Mouse (Mus musculus): ENCODE results near the gene H6pd. TPM values are rescaled to one million over a fixed set of nuclear protein-coding genes. Genes with fewer than 3 reads are reported as not detected.

H6pd gene
- total RNA-seq, 1 experiment from 2014 or later: 18.6 TPM

DNA sequence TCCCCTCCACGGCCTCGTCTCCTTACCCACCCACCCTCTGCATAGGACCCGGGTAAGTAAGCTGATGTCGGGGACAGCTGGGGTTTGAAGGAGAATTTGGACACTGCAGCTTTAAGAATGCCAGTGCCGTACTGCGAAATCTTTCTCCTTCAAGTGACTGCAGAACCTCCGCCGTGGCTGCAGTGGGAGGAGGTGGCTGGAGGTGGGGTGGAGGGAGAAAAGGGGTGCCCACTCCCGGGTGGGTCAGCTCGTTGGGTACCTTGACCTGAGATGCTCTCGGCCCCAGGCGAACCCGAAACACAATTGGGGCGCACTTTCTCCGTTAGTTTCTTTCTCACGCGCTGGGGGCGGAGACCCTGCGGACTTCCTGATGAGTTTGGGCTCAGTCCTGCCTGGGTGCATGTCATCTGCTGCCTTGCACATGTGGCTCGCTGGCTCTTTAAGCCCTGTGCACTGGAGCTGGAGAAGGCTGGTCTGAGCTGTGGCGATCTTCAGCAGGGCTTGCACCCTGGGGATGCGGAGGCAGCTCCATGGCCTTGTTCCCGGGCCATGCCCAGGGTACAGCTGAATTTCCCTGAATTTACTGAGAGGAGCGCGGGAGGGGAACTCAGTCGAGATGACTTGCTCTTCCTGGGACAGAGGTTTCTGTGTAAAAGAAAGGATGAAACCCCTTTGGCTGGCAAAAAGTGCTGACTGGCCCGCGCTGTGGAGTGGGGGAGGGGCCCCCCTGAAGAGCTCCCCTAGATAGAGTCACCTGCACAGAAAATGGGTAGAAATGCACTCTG is 21.8 kb upstream of the H6pd start:
- no peak for ATAC-seq (ENCODE audit: extremely low read depth, insufficient number of reproducible peaks, low FRiP score, poor library complexity, severe bottlenecking)

DNA sequence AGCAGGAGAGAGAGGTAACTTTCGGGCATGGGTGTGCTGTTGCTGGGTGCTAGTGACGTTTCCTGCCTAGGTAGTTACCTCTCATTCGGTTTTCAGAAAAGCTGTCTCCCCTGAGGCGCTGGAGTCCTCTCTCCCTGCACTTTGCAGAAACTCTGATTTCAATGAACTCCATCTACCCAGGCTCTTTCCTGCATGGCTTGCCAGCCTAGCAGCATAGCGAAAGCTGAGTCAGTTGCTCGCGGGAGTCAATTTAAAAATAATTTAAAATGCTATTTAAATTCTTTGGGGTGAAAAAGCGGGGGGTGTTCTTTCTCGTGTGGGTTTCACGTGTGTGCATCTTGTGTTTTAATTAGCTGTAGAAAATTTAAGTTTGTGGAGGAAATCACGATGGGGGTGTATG is 21.1 kb upstream of the H6pd start:
- no peak for ATAC-seq (ENCODE audit: extremely low read depth, insufficient number of reproducible peaks, low FRiP score, poor library complexity, severe bottlenecking)

DNA sequence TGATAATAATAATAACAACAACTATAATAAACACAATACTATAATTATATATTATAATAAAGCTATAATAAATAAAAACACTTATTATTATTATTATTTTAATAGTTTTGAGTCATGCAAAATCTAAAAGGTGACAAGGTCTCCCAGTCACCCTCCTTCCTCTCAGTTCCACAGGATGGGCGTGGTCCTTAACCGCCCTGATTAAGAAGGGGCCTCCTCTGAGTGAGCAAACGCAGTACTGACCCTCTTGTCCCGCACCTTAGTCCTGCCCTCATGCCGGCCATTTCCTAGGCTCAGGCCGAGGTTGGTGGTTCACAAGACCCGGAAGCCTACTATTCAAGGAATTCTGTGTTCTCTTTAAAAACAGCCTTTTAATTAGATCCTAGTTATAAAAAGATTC is 14.7 kb upstream of the H6pd start:
- no peak for ATAC-seq (ENCODE audit: extremely low read depth, insufficient number of reproducible peaks, low FRiP score, poor library complexity, severe bottlenecking)

DNA sequence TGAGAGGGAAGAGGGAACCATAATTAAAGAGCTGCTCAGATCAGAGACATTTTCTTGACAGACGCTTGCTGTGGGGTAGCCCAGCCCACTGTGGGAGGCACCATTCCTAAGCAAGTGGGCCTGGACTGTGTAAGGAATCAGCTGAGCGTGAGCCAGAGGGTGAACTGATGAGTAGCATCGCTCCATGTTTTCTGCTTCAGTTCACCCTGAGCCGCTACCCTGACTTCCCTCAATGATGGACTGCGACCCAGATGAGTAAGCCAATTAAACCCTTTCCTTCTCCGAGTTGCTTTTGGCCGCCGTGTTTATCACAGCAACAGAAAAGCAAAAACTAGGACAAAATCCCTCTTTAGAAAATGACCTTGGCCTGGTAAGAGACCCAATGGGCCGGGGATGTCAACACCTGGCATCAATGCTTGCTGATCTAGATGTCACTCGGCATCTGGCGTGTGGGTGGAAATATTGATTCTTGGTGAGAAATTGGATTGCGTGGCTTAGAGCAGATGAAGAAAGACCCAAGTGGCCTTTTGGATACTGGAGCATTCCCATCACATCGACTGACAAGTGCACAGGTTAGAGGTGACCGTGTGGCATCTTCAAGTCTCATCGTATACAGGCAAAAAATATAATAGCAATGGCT is 11.0 kb upstream of the H6pd start:
- no peak for ATAC-seq (ENCODE audit: extremely low read depth, insufficient number of reproducible peaks, low FRiP score, poor library complexity, severe bottlenecking)

DNA sequence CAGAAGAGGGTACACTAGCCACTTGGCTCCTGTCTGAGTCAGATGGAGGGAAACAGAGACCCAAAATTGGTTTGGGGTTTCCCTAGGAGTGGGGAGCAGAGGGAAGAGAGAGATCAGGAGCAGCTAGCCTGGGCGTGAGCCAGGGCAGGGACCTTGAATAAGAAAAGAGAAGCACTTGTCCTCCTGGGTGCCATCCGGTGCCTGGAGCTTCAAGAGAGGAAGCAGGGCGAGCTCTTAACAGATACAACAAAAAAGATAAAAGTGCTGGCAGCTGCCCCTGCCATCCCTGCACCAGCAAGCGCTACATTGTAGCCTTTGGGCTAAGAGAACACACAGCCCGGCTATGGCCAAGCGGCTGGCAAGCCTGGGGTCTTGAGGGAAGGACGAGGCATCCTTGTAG is 6.6 kb upstream of the H6pd start:
- no peak for ATAC-seq (ENCODE audit: extremely low read depth, insufficient number of reproducible peaks, low FRiP score, poor library complexity, severe bottlenecking)

DNA sequence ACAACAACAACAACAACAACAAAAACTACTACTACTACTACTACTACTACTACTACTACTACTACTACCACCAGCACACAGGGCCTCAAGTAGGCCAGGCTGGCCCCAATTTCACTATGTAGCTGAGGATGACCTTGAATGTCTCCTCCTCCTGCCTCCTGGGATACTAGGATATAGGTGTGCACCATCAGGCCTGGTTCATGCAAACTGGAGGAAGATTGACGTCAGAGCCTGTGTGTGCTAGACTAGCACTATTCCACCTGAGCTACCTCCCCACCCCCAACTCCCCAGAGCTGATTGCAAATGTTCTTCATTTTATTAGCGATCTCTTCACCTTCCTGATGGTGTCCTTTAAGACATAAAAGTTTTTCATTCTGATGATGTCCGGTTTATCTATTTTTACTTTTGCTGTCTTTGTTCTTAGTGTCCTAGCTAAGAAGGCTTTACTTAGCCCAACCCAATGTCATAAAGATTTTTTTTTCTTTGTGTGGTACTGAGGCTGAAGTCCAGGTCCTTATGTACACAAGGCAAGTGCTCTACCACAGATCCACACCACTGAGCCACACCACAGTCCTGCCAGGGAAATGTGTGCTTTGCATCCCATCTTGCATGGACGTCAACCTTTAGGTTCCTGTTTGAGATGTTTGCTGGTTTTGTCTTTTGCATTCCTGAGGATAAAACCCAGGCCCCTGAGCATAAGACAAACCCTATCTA is 5.7 kb upstream of the H6pd start:
- no peak for ATAC-seq (ENCODE audit: extremely low read depth, insufficient number of reproducible peaks, low FRiP score, poor library complexity, severe bottlenecking)

DNA sequence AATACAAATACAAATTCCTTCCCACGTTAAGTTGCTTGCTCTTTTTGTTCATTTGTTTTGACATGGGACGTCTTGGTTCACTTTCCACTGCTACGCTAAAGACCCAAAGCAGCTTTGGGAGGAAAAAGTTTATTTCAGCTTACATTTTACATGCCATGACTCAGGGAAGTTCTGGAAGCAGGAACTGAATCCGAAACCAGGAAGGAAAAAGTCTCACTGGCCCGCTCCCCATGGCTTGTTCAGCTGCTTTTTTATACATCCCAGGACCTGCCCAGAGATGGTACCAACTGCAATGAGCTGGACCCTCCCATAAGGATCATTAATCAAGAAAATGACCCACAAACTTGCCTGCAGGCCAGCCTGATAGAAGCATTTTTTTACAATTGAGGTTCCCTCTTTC is 5.0 kb upstream of the H6pd start:
- no peak for ATAC-seq (ENCODE audit: extremely low read depth, insufficient number of reproducible peaks, low FRiP score, poor library complexity, severe bottlenecking)

DNA sequence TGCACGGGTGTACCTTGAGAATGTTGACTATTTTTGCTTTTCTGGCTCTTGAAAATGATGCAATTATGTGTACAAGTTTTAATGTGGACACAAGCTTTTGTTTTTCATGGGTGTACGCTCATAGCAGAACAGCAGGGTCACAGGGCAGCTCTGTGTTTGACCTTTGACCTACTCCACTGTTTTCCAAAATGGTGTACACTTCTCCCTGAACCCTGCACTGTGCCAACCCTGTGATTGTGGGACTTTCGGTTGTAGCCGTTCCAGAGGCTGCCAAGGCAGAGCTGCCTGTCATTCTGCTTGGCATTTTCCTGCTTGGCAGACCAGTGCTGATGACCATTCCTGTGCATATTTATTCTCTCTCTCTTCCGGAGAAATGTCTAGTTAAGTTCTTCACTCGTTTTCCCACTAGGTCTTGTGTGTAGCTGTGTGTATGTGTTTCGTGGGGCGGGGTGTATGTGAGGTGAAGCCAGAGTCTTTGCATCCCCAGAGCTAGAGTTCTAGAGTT is 4.4 kb upstream of the H6pd start:
- ATAC-seq (ENCODE audit: extremely low read depth, insufficient number of reproducible peaks, low FRiP score, poor library complexity, severe bottlenecking): no peak

DNA sequence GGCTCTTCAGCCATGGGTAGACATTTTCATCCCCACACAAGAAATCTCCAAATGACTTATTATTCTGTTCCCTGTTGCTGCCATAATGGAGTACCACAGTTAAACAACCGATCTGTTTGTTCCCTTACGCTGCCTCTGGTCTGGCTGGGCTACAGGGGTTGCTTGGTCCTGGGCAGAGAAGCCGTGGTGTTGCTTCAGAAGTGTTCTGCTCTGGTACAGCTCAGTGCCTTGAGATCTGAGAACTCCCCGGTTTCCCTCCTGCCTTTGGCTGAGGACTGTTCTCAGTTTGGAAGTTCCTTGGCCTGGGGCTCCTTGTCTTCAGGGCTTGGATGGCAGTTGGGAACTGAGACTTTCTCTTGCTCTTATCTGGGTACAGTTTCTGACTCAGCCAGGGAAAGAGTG is 3.5 kb upstream of the H6pd start:
- no peak for ATAC-seq (ENCODE audit: extremely low read depth, insufficient number of reproducible peaks, low FRiP score, poor library complexity, severe bottlenecking)

DNA sequence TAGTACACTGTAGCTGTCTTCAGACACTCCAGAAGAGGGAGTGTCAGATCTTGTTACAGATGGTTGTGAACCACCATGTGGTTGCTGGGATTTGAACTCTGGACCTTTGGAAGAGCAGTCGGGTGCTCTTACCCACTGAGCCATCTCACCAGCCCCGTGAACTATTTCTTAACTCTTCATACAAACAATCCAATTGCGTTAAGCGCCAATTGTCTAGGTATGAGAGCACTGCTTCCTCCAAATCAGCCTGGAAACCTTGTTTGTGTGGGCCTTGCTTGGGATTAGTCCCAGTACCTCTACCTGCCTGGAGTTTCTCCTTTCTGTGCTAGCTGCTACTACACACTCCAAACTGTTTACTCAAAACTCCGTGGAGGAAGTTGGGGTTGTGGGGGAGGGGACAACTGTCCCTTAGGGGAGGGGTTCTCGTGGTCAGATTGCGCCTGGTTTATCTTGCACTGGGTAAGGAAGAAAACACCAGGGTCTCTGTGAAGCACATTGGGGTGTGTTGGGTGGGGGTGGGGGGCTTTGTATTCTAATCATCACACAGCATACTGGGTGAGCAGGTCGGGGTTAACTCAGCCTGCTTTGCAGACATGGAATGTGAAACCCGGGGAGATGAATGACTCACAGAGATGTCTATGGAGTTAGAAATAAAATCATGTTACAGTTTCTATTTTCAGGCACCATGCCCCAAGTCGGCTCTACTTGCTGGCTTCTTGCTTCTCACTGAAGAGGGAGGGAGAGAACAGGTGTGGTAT is 2.9 kb upstream of the H6pd start:
- ATAC-seq (ENCODE audit: extremely low read depth, insufficient number of reproducible peaks, low FRiP score, poor library complexity, severe bottlenecking): no peak

DNA sequence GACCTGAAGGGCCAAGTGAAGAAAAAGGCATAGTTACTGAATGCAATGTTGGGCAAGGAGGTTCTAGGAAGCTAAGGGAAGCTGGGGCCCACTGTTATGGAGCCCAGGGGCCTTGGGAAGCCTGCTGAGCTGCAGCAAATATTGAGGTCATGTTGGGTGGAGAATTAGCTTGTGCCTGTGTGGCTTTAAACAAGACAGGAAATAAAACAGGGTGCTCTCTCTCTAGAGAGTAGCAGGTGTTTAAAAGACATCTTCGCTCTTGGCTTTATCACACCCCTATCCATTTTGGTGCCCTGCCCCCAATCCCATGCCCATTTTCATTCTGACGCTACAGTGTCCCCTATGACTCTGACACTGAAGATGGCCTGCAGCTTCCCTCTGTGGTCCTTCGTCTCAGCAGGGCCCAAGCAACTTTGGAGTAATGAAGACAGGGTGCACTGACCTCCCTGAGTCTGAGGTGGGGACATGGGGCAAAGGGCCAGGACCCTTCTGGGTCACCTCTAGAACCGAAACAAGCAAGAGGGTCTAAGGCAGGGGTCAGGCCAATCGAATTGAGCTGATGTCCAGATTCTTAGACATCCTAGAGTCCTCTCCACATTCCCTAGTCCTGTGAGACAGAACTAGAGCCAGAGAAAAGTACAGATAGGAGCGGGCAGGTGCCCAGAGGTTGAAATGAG is 1.4 kb upstream of the H6pd start:
- no peak for ATAC-seq (ENCODE audit: extremely low read depth, insufficient number of reproducible peaks, low FRiP score, poor library complexity, severe bottlenecking)

DNA sequence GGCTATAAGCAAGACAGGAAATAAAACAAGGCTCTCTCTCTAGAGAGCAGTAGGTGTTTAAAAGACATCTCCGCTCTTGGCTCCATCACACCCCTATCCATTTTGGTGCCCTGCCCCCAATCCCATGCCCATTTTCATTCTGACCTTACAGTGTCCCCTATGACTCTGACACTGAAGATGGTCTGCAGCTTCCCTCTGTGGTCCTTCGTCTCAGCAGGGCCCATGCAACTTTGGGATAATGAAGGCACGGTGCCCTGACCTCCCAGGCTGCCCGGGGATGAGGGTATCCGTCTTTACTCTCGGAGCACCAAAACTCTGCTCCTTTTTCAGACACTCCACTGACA is 736 bp upstream of the H6pd start:
- ATAC-seq (ENCODE audit: extremely low read depth, insufficient number of reproducible peaks, low FRiP score, poor library complexity, severe bottlenecking): no peak

DNA sequence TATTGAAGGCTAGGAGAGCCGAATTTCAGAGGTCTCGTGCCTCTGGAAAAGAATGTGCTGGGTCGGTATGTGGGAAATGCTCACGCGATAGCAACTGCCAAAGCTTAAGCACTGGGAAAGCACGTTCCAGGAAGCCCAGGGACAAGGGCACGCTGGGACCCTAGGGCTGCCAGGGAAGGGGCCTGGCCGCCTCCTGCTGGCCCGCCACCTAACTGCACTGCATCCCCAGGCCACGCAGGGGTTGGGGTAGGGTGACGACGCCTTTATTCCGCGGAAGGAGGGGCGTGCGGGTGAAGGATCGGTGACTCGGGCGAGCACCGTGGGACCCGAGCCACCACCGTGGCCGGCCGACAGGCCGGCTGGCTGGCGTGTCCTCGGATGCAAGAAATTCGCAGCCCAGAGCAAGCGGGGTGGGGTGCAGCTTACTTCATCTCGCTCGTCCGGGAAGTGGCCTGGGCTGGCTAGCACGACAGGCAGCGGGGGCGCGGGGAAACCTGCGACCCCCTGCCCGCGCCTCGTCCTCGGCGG is 434 bp downstream of the H6pd start:
- ATAC-seq (ENCODE audit: extremely low read depth, insufficient number of reproducible peaks, low FRiP score, poor library complexity, severe bottlenecking): peak; percentile 77

DNA sequence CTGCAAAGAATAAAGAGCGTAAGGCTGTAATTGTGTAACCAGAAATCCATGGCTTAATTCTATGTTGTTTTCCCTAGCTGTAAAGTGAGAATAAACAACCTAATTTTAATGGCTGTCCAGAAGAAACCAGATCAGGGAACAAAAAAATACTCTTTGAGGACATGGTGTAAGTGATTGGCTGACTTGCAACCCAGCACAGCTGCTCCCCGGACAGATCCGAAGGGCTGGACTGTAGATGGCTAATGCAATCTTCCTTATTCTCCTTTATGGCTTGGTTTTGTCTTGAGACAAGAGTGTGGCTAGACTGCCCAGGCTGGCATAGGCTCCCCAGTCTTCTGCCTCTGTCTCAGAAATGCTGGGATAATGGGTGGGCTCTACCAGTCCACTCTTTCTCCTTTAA is 1.4 kb downstream of the H6pd start:
- ATAC-seq (ENCODE audit: extremely low read depth, insufficient number of reproducible peaks, low FRiP score, poor library complexity, severe bottlenecking): no peak

DNA sequence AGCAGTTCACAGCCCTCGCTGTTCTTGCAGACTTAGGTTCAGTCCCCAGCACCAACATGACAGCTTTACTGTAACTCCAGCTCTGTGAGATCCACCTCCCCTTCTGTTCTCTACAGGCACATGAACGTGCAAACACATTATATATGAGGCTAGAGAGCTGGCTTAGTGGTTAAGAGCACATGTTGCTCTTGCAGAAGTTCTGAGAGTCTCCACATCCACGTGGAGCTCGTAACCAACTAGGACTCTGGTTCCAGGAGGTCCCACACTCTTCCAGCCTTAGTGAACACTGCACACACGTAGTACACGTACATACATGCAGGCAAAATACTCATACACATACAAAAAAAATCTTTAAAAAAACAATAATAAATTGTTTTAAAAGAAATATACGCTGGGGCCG is 1.8 kb downstream of the H6pd start:
- ATAC-seq (ENCODE audit: extremely low read depth, insufficient number of reproducible peaks, low FRiP score, poor library complexity, severe bottlenecking): no peak

DNA sequence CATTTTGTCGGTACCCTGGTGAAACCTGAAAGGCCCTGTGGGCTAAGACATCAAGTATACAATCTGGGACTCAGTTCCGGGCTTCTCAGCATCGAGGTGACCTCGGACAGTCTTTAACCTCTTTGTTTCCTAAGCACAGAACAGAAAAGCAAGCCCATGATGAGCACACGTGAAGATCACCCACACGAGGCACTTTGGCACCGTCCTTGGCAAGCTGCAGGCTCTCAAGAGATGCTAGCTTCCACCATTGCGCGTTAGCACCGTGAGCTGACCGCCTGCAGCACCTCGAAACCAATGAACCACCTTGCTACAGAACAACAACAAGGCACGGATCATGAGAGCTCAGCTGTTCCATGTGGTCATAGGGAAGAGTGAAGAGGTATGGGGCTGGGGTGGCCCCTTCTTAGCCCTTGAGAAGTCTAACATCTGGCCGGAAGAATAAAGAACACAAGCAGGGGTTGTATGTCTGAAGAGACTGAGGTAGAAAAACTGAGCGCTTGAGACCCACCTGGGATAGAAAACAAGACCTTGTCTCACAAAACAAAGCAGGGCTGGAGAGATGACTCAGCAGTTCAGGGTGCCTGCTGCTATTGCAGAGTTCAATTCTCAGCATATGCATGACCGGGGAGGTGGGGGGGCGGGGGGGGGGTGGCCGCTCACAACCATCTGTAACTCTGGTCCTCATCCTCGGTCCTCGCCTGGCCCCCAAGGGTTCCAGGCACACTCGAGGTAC is 2.5 kb downstream of the H6pd start:
- ATAC-seq (ENCODE audit: extremely low read depth, insufficient number of reproducible peaks, low FRiP score, poor library complexity, severe bottlenecking): no peak

DNA sequence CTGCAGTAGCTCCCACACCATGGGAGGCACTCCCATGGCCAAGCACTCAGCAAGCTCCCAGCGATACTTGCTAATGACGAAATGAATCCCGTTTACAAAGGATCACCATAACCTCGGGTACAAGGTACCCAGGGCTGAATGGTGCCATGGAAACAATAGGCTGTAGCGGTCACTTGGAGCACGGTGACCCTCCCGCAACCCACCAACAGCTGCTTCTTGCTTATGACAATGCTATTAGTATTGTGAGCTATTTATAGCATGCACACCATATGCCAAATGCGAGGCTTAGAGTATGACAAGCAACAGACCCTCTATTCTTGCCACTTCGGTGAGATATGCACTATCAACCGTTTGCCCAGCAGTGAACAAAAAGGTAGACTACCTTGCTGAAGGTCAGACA is 3.6 kb downstream of the H6pd start:
- ATAC-seq (ENCODE audit: extremely low read depth, insufficient number of reproducible peaks, low FRiP score, poor library complexity, severe bottlenecking): no peak

DNA sequence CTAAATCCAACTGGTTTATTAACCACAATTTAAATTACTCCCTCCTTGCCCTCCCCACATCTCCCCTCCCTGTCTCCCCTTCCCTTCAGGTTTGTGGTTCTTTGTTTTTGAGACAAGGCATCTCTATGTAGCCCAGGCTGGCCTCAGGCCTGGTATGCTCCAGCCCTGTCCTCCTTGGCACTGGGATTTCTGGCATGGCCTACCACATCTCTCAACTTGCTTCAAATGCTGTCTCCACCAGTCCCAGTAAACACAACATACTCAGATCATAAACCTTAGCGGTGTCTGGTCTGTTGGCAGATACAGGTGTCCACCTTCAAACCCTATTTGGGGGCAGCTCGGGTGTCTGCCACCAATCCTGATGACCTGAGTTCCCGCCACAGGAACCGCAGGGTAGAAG is 5.2 kb downstream of the H6pd start:
- ATAC-seq (ENCODE audit: extremely low read depth, insufficient number of reproducible peaks, low FRiP score, poor library complexity, severe bottlenecking): no peak

Measured in neutrophil, adult 5-6 weeks (primary cell).